Mouse (Mus musculus) fibroblast of lung, adult 2 months (primary cell): ENCODE data around the gene Mrtfa.
A peak's percentile ranks its signal among the peaks of the same experiment; 100 is the strongest.

Experiments
- DNase-seq: peaks from one replicate; pipeline ENCODE4 v3.0.0-alpha.2; 2011; ENCODE audit warnings: low read depth

The Mrtfa gene

DNA sequence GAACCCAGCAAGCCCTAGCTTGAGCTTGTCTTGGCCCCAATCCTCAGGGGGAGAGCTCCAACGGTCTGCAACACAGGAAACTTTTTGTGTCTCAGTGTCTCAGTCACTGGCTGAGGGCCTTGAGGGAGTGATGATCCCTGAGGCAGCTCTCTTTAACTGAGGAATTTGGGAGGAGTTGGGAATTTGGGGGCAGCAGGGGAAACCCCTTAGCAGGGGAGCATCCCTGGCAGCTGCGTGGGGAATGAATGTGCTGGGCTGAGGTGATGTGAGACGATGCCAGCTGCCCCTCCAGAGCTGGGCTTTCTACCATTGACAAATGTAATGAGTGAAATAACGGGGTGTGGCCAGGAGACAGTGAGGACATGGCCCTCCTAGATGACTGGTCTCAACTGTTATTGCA lies 4.9 kb upstream of the Mrtfa start:
- DNase-seq = no peak

- no peak for DNase-seq
These were observed 4.2 kb upstream of the Mrtfa start for GRCm38 (mm10) chr15:81194791-81195190.

DNA sequence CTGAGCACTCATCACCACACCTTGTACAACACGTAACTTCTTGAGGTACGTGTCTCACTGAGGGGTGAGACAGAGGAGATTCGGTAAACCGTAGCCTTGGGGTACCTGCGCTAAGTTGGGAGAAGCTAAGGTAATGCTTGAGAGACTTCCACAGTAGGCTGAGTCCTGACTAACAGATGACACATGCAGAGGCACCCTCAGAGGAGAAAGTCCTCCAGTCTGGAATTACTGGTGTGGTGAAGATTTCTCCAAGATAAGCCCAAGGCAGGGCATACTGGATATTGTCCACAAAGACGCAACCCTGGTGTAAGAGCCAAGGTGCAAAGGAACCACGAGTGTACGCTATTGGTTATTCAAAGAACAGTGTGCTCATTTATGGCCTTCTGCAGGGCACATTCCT lies 2.3 kb upstream of the Mrtfa start:
- DNase-seq = no peak

DNA sequence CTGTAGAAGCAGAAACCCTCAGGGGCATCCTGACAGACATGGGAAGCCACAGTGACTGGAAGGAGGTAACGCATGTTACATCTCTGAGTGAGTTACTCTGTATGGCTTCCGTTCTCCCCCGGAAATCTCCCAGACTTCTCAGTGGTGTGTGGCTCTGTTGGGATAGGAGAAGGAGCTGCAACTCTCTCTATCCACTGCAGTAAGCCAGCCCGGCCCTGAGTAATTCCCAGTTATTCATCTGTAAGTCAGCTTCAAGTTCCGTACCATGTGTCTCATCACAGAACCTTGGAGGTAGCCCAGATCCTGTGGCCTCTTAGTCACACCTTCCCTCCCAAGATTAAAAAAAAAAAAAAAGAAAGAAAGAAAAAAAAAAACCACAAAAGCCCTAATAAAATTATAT lies 1.8 kb upstream of the Mrtfa start:
- DNase-seq = peak; percentile 67

DNA sequence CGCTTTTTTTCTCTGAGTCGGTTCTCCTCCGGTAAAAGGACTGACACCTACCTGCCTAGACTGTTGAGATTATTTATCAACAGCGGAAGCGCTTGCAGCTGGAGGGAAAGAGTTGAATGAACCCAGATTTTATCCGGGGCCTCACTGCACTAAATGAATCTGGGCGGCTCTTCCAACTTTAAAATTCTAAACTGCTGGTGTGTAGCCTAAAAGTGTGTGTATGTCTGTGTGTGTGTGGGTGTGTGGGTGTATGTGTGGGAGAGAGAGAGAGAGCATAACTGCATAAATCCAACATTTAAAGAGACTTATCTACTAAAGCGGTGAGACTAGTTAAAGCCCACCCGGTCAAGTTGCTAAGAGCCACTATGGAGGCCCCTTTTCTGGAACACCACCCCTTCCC lies 746 bp upstream of the Mrtfa start:
- no peak for DNase-seq

- no peak for DNase-seq
These were observed 437 bp downstream of the Mrtfa start for GRCm38 (mm10) chr15:81190011-81190629.

DNA sequence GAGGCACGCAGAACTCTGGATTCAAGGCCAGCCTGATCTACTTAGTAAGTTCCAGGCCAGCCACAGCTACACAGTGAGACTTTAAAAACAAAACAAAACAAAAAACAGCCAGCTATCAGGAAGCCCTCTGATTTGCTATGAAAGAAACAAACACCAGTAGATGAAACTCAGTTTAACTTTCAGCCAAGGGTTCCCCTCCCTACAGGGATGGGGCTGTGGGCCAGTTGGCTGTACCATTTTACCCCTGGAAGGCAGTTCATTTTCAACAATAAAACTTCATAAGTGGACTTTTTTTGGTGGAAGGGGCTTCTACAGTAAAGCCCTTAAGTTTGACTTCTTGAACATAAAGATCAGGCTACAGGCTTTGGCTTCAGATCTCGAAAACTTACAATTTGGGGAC lies 1.5 kb downstream of the Mrtfa start:
- no peak for DNase-seq

DNA sequence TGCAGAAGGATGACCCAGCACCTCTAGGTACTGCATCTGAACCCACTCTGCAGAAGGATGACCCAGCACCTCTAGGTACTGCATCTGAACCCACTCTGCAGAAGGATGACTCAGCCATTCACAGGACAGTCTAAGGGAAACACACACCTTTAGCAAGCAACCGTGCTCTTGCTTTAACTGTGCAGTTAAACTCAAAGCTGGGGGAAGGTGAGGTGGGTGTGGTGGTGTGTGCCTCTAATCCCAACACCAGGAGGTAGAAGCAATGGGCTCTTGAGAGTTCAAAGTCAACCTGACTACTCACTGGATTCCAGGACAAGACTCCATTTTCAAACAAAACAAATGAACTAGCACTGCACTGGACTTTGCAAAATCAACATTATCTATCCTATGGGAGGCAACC lies 5.6 kb downstream of the Mrtfa start:
- DNase-seq = no peak

DNA sequence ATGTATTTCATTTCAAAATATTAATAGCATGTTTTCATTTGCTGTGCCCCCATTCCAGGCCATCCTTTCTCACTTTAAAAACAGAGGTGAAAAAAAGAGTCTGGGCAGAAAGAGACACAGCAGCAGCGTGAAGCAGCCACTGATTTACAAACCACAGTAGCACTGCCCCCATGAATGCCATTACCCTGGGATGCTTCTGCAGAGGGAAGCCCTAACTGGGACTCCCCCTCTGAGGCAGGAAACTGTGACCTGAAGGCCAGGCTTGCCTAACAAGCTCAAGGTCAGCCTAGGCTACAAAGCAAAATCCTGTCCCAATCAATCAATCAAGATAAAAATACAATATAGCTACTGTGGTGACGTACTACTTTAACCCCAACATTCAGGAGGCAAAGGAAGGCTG lies 9.3 kb downstream of the Mrtfa start:
- DNase-seq = no peak

GRCm38 (mm10) chr15:81179523-81179922 lies 11.0 kb downstream of the Mrtfa start:
- no peak for DNase-seq

- DNase-seq = no peak
These were observed 11.9 kb downstream of the Mrtfa start for GRCm38 (mm10) chr15:81178703-81179102.

DNA sequence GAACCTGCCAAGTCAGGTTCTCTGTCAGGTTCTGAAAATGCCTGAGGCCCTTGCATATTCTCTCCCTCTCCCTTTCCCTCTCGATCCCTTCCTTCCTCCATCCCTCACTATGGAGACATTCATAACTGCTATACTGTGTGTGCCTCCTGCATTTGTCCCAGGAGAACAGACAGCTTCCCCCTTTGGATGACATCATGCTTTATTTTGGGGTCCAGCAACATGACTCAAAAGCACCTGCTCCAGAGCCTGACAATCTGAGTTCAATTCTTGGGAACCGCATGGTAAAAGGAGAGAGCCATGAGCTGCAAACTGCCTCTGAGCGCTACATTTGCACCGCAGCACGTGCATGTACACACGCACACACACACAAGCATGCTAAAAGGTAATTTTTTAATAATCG lies 12.7 kb downstream of the Mrtfa start:
- DNase-seq = no peak

- no peak for DNase-seq
These were observed 14.9 kb downstream of the Mrtfa start for GRCm38 (mm10) chr15:81175633-81176032.

- no peak for DNase-seq
These were observed 18.3 kb downstream of the Mrtfa start for GRCm38 (mm10) chr15:81172259-81172658.

- DNase-seq = no peak
These were observed 21.8 kb downstream of the Mrtfa start for GRCm38 (mm10) chr15:81168735-81169134.

DNA sequence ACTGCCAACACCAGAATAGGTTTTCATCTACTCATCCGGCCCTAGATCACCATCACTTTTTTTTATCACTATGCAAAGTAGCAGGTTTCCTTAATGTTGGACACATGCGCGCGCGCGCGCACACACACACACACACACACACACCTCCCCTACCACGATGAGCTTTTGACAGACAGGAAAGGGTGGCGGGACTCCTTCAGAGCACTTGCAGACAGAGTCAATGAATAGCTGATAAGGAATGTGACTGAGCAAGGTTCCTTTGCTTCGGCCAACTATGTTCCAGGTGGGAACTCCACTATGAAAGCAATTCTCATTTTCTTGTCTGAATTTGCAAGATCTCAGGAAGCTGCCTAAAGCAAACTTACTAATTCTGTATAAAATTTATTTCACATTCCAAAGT lies 22.7 kb downstream of the Mrtfa start:
- DNase-seq = no peak

DNA sequence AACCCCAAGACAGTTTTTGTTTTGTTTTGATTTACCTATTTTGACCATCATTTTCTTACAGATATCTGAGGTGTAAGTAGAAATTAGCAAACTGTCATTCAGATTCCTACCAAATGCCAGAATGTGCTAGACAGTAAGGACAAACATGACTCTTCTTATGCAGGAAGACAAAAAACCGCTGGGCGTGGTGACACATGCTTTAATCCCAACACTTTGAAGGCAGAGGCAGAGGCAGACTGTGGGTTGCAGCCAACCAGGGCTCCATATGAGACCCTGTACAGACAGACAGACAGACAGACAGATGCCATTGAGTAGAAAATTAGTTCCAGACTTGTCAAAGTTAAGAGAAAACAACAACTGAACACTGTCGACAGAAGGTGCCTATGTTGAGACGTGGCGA lies 24.3 kb downstream of the Mrtfa start:
- DNase-seq = no peak

- peak; percentile 24 for DNase-seq
These were observed 25.8 kb downstream of the Mrtfa start for GRCm38 (mm10) chr15:81164560-81165310.

- DNase-seq = no peak
These were observed 29.0 kb downstream of the Mrtfa start for GRCm38 (mm10) chr15:81161571-81161970.

- no peak for DNase-seq
These were observed 29.9 kb downstream of the Mrtfa start for GRCm38 (mm10) chr15:81160677-81161076.

GRCm38 (mm10) chr15:81159212-81159611 lies 31.3 kb downstream of the Mrtfa start:
- no peak for DNase-seq

GRCm38 (mm10) chr15:81158517-81159120 lies 31.9 kb downstream of the Mrtfa start:
- DNase-seq = peak; percentile 23

DNA sequence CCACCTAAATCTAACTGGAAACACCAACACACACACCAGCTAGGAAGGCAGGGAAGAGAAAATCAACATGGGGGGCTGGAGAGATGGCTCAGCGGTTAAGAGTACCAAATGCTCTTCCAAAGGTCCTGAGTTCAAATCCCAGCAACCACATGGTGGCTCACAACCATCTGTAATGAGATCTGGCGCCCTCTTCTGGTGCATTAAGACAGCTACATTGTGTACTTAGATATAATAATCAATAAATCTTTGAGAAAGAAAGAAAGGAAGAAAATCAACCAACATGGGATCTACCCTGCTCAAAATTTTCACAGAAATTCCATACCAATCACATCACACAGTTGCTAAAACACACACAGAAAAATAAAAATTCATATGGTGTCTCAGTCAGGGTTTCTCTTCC lies 34.1 kb downstream of the Mrtfa start:
- DNase-seq = no peak

DNA sequence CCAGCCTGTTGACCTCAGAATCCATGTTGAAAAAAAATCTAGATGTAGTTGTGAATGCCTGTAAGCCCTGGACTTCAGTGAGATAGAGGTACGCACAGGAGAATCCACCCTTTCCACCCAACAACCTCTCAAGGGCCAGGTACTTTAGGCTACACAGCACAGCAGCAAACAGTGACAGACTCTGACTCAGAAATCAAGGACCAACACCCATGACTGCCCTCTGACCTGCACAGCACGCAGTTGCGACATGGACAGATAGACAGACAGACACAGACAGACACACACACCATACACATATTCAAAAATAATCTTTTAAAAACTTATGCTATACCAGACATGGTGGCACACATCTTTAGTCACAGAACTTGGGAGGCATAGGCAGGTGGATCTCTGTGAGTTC lies 34.7 kb downstream of the Mrtfa start:
- DNase-seq = no peak
